Mouse (Mus musculus) embryo, embryonic 10 days (tissue): ENCODE data around the gene Chpf.

ENCODE experiments used
- DNase-seq: peaks from one replicate; pipeline ENCODE4 v3.0.0-alpha.2; 2015; ENCODE audit warnings: low spot score

The Chpf gene

GRCm38 (mm10) chr1:75458025-75458788 lies 20.9 kb downstream of the Chpf start:
- peak; percentile 71 for DNase-seq

- peak; percentile 73 for DNase-seq
These were observed 21.4 kb downstream of the Chpf start for GRCm38 (mm10) chr1:75457710-75458024.

- DNase-seq, result peak; percentile 65
These were observed 22.2 kb downstream of the Chpf start for GRCm38 (mm10) chr1:75456746-75457564.

- no peak for DNase-seq
These were observed 23.2 kb downstream of the Chpf start for GRCm38 (mm10) chr1:75455948-75456347.

- no peak for DNase-seq
These were observed 23.7 kb downstream of the Chpf start for GRCm38 (mm10) chr1:75455433-75455832.

- DNase-seq, result no peak
These were observed 27.2 kb downstream of the Chpf start for GRCm38 (mm10) chr1:75451900-75452299.

GRCm38 (mm10) chr1:75450314-75451005 lies 28.6 kb downstream of the Chpf start, which contains the start of gene Asic4:
TSS of gene Asic4 (plus strand) at chr1:75450436.
- DNase-seq, result peak; percentile 60

GRCm38 (mm10) chr1:75449377-75450135 lies 29.6 kb downstream of the Chpf start:
- DNase-seq, result no peak

- peak; percentile 73 for DNase-seq
These were observed 30.2 kb downstream of the Chpf start for GRCm38 (mm10) chr1:75448937-75449336.

- DNase-seq, result no peak
These were observed 31.1 kb downstream of the Chpf start for GRCm38 (mm10) chr1:75448052-75448431.

GRCm38 (mm10) chr1:75447265-75448051 lies 31.6 kb downstream of the Chpf start:
- peak; percentile 53 for DNase-seq

GRCm38 (mm10) chr1:75446656-75447055 lies 32.5 kb downstream of the Chpf start:
- peak; percentile 72 for DNase-seq

- peak; percentile 93 for DNase-seq
These were observed 33.1 kb downstream of the Chpf start for GRCm38 (mm10) chr1:75445751-75446611.

GRCm38 (mm10) chr1:75445141-75445701 lies 33.9 kb downstream of the Chpf start:
- no peak for DNase-seq

- DNase-seq, result peak; percentile 62
These were observed 34.9 kb downstream of the Chpf start for GRCm38 (mm10) chr1:75444208-75444607.

- peak; percentile 44 for DNase-seq
These were observed 35.7 kb downstream of the Chpf start for GRCm38 (mm10) chr1:75443247-75444024.

- no peak for DNase-seq
These were observed 36.3 kb downstream of the Chpf start for GRCm38 (mm10) chr1:75442811-75443210.

- DNase-seq, result no peak
These were observed 36.9 kb downstream of the Chpf start for GRCm38 (mm10) chr1:75442171-75442570.

GRCm38 (mm10) chr1:75441471-75441996 lies 37.6 kb downstream of the Chpf start:
- no peak for DNase-seq
